Mouse (Mus musculus) heart, adult 8-10 months (tissue): Measurements from ENCODE around the gene Spock1. TPM values are rescaled to one million over a fixed set of nuclear protein-coding genes. Genes with fewer than 3 reads are reported as not detected.
"Not testable (repeated sequence)": the region's sequence is repeated elsewhere in the genome, so short reads cannot be mapped to it uniquely, and the experiment has no call there.

Experiments
- DNase-seq: peaks from one replicate; pipeline ENCODE4 v3.0.0; 2022; ENCODE audit warnings: low spot score
- total RNA-seq, 4 experiments: library from RNA; stranded (reverse); gene quantifications; 2 replicates each; pipeline ENCODE4 v1.2.4; 2022

The Spock1 gene
- total RNA-seq, 4 experiments from 2014 or later, result 0.25 to 0.53 (median 0.27) TPM; not detected in 1

DNA sequence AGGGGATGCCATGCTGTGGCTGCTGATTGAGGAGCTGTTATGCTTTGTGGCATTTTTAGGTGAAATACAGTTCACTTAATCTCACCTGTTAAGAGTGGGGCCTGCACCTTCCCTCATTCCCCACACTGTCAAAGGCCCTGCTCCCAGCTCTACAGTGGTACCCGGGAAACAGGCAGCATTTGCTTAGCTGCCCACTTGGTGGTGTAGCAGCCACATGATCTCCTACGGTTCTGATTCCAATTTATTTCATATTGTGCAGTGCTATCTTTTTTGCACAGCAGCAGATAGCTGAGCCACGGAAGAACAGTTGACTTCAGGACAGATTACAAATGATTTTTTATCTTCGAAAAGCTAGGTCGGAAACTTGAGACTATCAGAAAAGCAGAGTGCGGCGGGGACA is 406.6 kb downstream of the Spock1 start:
- no peak for DNase-seq

GRCm38 (mm10) chr13:57496778-57497177 is 411.4 kb downstream of the Spock1 start:
- DNase-seq, result no peak

GRCm38 (mm10) chr13:57494838-57495237 is 413.3 kb downstream of the Spock1 start:
- no peak for DNase-seq

GRCm38 (mm10) chr13:57488926-57489325 is 419.2 kb downstream of the Spock1 start:
- DNase-seq, result peak; percentile 5

DNA sequence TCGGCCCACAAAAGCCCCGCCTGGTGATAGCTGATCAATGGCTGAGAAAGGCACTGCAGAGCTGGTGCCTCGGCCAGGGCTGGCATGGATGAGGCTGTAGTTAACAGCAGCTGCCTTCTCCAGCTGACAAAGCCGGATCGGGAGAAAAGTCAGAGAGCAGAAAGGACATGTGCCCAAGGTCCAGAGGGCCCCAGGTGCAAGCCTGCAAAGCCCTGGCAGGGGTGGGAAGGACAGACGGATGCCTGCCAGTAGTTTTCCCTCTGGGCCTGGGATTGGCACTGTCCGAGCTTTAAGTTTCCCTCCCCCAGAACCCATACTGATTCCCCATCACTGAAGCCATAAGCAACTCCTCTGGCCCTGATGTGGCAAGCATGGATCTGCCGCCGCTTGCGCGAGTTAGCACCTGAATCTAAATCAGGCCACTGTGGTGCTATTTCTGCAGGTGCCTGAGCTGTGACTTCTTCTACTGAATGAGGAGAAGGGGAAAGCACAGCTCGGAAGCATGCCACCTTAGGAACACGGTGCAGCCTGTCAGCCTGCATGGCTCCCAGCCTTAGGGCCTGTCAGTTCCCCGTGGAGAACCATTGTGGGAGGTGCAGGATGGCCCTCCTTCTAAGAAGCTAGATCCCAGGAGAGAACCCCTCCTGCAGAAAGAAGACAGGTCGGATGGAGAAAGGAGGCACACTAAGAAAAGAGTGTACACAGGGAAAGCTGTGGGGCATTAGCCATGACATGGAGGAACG is 423.5 kb downstream of the Spock1 start:
- DNase-seq, result no peak

- no peak for DNase-seq
These were observed 431.4 kb downstream of the Spock1 start for GRCm38 (mm10) chr13:57476700-57477099.

GRCm38 (mm10) chr13:57474068-57474467 is 434.1 kb downstream of the Spock1 start:
- no peak for DNase-seq

GRCm38 (mm10) chr13:57470922-57471321 is 437.2 kb downstream of the Spock1 start:
- not testable (repeated sequence) for DNase-seq

DNA sequence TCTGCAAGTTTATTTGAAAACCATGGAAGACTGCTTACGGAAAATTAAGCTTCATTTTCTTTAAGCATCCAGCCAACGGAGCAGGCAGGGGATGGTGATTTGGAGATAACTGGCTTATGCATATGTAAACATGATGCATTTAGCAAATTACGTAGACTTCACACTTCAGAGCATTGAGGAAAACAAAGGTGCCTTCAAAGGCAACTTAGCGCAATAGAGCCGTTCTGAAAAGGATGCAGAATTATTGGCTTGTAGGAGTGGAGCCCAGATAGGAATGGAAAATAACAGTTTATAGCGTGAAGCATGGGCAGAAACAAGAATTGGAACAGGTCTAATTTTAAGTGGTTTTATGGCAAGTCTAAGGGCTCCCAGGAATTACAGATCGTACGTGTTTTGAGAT is 448.2 kb downstream of the Spock1 start:
- DNase-seq, result no peak

DNA sequence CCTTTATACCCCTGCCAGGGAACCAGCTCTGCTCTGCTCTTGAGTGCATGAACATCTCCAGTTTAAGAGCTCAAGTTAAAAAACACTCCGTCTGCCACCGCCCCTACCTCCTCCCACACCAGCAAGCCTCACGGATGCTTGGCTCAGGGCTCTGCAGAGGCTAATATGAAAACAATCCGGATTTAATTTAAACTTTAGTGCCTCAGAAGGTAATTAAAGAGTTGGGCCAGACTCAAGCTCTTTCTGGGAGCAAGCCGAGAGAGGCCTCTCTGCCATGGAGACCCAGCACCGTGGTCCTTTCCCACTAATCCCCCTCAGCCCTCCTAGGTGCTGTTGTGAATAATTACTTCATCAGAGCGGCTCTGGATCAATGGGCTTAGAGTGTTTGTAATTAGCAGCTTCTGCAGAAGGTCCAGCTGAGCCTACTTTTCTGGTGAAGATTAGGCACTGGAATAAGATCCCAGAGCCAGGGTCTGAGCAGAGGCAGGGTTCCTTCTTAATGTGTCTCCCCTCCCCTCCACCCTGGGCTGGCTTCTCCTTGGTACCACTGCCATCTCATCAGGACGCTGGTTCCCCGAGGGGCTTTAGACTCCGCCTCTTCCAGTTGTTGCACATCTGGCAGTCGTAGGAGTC is 457.8 kb downstream of the Spock1 start:
- no peak for DNase-seq

DNA sequence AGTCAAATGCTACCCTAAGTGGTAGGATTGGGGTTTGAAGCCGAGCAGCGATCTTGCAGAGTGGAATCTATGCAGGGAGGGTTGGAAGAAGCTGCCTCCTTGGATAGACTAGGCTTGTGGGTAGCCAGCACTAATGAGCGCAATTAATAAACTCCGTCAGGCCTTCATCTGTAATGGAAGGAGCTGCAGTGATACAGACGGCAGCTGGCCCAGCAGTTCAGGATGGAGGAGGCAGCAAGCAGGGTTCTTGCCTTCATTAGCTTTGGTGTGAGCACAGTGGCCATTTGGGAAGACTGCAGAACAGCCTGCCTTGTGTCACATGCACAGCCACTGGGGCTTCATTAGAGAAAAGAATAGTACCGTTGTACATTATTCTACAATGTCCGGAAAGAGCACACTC is 459.2 kb downstream of the Spock1 start:
- no peak for DNase-seq

DNA sequence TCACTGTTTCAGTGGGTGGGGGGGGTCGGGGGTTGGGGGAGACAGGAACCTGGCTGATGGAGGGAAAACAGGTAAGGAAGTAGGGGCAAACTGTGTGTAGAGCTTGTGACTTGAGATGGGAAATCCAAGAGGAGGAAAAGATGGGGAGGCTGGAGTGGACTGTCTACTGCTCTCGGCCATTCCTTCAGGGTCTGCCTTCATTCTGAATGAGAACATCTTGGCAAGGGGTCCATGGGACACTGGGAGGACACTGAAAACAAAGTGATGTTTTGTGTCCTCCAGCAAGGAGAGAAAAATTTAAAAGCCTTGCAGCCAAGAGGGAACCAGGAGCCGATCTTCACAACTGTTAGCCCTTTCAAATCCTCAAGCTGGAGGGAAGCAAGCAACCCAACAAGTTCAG is 463.2 kb downstream of the Spock1 start:
- DNase-seq, result no peak

DNA sequence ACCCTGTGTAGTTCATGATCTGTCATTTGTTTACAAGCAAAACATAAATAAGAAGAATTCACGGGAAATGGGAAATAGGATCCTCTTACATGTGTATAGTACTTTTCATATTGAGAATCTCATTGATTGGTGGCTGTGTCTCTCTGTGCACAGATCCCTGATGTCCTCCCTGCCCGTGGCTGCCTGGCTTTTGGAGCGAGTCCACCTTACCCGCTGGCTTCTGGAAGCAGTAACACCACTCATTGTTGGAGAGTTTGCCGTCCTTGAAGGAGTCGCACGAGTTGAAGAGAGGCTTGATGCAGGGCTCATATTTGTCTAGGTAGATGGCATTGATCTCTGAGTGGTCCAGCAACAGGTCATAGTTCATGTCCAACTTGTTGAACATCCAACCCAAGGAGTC is 468.0 kb downstream of the Spock1 start:
- no peak for DNase-seq

DNA sequence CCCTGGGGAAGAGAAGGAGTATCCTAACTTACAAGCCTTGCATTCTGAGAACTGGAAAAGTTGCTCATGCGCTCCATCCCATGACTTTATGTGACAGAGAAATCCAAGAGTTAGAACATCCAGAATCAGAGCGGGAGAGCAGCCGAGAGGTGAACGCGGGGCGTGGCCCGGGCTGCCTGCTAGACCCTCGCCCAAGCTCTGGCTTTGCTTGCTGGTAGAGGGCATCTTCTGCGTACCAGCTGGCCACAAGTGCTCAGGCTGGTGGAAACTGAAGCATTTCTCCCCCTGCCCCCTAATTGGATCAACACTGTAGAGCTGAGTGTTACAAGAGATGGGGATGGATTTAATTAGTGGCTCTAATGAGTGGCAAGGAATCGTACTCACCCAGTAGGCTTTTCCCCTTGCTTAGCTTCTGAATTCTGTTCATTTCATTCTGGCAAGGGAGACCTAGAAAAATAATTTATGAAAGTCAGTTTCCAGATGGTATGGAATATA is 472.4 kb downstream of the Spock1 start:
- no peak for DNase-seq

DNA sequence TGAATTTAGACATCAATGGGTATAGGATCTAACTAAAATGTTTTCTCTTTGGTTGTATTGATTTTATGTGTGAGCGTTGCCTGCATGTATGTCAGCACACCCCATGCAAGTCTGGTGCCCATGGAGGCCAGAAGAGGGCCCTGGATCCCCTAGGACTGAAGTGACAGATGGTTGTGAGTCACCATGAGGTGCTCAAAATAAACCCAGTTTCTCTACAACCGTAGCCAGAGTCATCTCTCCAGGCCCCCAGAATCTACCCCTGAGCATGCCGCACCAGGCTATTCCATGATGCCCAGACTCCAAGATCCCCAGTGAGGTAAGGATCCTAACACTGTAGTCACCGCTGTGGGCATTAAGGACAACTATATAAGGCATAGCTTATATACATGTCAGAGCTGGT is 474.3 kb downstream of the Spock1 start:
- DNase-seq, result no peak

DNA sequence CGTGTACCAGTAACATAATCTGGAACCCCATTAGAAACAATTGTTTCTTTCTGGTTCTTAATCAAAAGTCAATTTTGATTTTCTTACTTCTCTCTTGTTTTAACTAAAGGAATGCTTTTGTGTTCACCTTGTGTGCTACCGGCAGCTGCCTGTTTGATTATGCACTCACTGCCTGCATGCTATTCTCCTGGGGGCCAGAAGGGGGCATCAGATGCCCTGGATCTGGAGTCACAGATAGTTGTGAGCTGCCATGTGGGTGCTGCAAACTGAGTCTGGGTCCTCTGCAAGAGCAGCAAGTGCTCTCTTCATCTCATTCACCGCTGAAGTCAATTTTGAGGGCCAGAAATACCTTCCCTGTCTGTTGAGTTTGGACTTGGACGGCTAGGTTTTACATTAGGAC is 476.3 kb downstream of the Spock1 start:
- no peak for DNase-seq

- no peak for DNase-seq
These were observed 479.3 kb downstream of the Spock1 start for GRCm38 (mm10) chr13:57428840-57429239.

DNA sequence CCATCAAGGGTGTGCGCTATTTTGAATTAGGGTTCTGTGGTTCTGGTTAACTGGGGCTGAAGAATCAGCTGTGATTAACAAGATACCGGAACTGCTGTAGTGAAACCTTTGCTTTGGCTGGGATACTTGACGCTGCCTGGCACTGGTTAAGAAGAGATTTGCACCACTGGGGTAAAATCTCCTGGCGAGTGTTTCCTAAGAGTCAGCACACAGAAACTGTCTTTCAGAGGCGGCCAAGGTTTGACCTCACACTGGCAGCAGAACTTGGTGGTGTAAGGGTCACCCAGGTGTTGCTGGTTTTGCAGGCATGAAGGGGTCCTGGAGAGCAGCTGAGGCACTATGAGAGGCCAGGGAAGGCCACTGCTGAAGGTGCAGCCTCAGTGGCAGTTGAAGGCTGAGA is 489.4 kb downstream of the Spock1 start:
- DNase-seq, result no peak

DNA sequence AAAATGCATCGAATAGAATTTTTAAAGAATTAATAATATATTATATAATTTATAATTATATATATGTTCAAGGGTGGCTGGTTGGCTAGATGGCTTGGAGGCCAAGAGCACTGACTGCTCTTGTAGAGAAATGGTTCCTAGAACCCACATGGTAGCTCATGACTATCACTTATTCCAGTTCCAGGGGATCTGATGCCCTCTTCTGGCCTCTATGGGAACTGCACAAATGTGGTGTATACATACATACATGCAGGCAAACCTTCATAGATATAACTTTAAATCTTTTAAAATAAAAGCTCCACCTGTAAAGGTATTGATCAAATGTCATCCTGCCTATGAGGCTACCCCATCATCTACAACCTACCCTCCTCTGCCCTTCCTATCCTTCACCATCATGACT is 493.4 kb downstream of the Spock1 start:
- DNase-seq, result no peak

- no peak for DNase-seq
These were observed 500.5 kb downstream of the Spock1 start for GRCm38 (mm10) chr13:57407666-57408065.

DNA sequence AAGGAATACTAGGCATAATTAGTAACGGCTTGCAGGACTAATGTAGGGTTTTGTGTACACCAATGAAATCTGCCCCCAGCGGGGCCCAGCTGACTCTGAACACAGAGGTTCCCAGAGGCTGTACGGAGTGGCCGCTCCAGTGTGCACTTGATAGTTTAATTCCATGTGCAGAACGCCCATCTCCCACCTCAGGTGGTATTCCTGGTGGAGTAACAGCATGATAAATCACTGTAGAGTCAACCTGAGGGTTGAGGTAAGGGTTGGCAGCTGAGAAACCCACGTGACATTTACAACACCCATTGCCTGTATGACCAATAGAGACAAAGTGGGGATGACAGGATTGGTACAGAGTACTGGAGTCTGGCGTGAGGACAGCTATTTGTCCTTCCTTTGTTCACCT is 505.7 kb downstream of the Spock1 start:
- DNase-seq, result no peak

DNA sequence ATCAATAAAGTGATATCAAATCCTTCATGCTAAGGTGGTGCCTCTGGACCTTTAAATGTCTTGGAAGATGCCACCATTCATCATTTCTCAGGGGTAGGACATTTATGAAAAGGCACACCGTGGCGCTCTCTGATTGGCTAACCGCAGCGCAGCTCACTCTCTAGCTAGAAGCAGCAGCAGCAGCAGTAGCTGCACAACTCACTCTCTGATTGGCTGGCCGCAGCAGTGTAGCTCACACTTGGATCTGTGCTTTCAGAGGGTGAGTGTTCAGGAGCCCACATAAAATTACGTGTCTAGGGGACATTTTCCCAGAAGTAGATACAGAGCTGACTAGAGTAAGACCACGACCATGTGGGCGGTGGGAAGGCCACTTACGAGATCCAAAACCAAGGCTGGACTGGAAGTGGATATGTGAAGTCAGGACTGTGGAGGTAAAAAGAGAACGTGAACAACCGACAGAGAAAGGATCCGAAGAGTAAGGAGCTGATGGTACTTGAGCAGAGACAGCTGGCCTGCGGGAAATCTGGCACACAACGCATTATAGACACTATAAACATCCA is 535.9 kb downstream of the Spock1 start:
- DNase-seq, result no peak
